ENCODE assay signal across 28 mouse cellular contexts in genomic region chr4:43504269-43504668, GRCm38 (mm10). TPM values are rescaled to one million over a fixed set of nuclear protein-coding genes. Genes with fewer than 3 reads are reported as not detected.
DNase-seq lines count a peak whose midpoint lies in the region; ATAC-seq and TF ChIP-seq lines count a peak whose summit lies in the region.
"Had no signal": no experiment of that assay in that cellular context is flagged by ENCODE, and none has a peak within 500 bp of the region (broad histone marks: within the 10 kb centered on the region; RNA-seq: fewer than 3 reads in every experiment).

No protein-coding gene starts in this region.

- peaks cover 2% of the 10 kb centered on the region for H3K79me2 ChIP-seq in MEL (ENCODE audit: control insufficient read depth, insufficient read depth, low read length, poor library complexity)

- H3K27me3 ChIP-seq in megakaryocyte, embryonic 14.5 days (replicated peaks): no peaks in the 10 kb centered on the region
- no peaks in the 10 kb centered on the region for H3K27me3 ChIP-seq in MEL (ENCODE audit: control insufficient read depth in 1 of 2, insufficient read depth in 2 of 2, low read length in 2 of 2)
- peaks cover 71% of the 10 kb centered on the region for H3K27me3 ChIP-seq in hindbrain, embryonic 10.5 days (ENCODE audit: insufficient read depth, poor library complexity, severe bottlenecking)
- H3K27me3 ChIP-seq: Patski had no signal

- no peak for TF ChIP-seq CTCF in MEL (IDR thresholded peaks at IDR 0.05 in 2 of 3, conservative IDR thresholded peaks at IDR 0.05 in 1 of 3; ENCODE audit: control insufficient read depth in 1 of 3, insufficient read depth in 1 of 3, low read depth in 2 of 3, low read length in 3 of 3, poor library complexity in 1 of 3, severe bottlenecking in 1 of 3)

- peaks cover 87% of the 10 kb centered on the region for H3K4me1 ChIP-seq in megakaryocyte, embryonic 14.5 days
- H3K4me1 ChIP-seq in MEL (ENCODE audit: control insufficient read depth in 1 of 2, insufficient read depth in 2 of 2, low read length in 2 of 2): peaks cover 16 to 28% of the 10 kb centered on the region in 2 experiments
- H3K4me1 ChIP-seq in hindbrain, embryonic 10.5 days (replicated peaks): peaks cover 32% of the 10 kb centered on the region

- no peak for TF ChIP-seq POLR2A in MEL (IDR thresholded peaks at IDR 0.05; ENCODE audit: control insufficient read depth in 1 of 2, insufficient read depth in 1 of 2, low read depth in 1 of 2, low read length in 2 of 2, poor library complexity in 1 of 2)

- ATAC-seq in megakaryocyte, adult 5-6 weeks (ENCODE audit: poor library complexity, severe bottlenecking): no peak
- peak; percentile 49 to 51; a peak in 3 of 4 replicates for ATAC-seq in hematopoietic stem cell, adult 5-6 weeks (replicated peaks in 1 of 2; ENCODE audit: insufficient read depth in 1 of 2, low FRiP score in 2 of 2, low TSS enrichment in 1 of 2, low read depth in 1 of 2, poor library complexity in 2 of 2, severe bottlenecking in 2 of 2)
- ATAC-seq: activated CD4-positive, CD25-positive, alpha-beta regulatory T cell, adult 4 months; forebrain, embryonic 13.5 days; forebrain, postnatal 0 days; inflammation-experienced regulatory T-cells, adult 6 months; intestine, postnatal 0 days; Patski had no signal

- peak; percentile 6 to 53; a peak in 2 of 4 replicates for TF ChIP-seq EP300 in MEL (IDR thresholded peaks at IDR 0.05; ENCODE audit: low read depth in 1 of 2, low read length in 2 of 2)

- TF ChIP-seq RAD21 in MEL (IDR thresholded peaks at IDR 0.05; ENCODE audit: low read depth, low read length): no peak

- H3K9ac ChIP-seq in MEL (ENCODE audit: control insufficient read depth, low read depth, low read length, poor library complexity, severe bottlenecking): no peak overlapping the region
- H3K9ac ChIP-seq: forebrain, embryonic 13.5 days; forebrain, postnatal 0 days; hindbrain, embryonic 15.5 days had no signal

- H3K4me3 ChIP-seq in megakaryocyte, embryonic 14.5 days (replicated peaks): peak overlapping the region; percentile 46
- H3K4me3 ChIP-seq in MEL (ENCODE audit: control insufficient read depth in 1 of 2, insufficient read depth in 1 of 2, low read depth in 2 of 2, low read length in 2 of 2): no peak overlapping the region
- H3K4me3 ChIP-seq in hindbrain, embryonic 10.5 days: no peak overlapping the region
- H3K4me3 ChIP-seq: embryonic facial prominence, embryonic 10.5 days; forebrain, embryonic 13.5 days; heart, embryonic 10.5 days; hindbrain, embryonic 15.5 days had no signal

- 0 out of 2 replicates have a peak overlapping the region, but pooled peaks have one; percentile 23 for H3K27ac ChIP-seq in MEL (ENCODE audit: control insufficient read depth, low read depth, low read length)
- no peak overlapping the region for H3K27ac ChIP-seq in hindbrain, embryonic 10.5 days
- H3K27ac ChIP-seq: embryonic facial prominence, embryonic 10.5 days; forebrain, embryonic 13.5 days; heart, embryonic 10.5 days; hindbrain, embryonic 15.5 days had no signal

- no peaks in the 10 kb centered on the region for H3K9me3 ChIP-seq in megakaryocyte, embryonic 14.5 days
- H3K9me3 ChIP-seq in MEL (replicated peaks; ENCODE audit: insufficient read depth, low read length): no peaks in the 10 kb centered on the region
- H3K9me3 ChIP-seq in hindbrain, embryonic 10.5 days: no peaks in the 10 kb centered on the region
- H3K9me3 ChIP-seq: embryonic facial prominence, embryonic 10.5 days; forebrain, embryonic 13.5 days; heart, embryonic 10.5 days; hindbrain, embryonic 15.5 days had no signal

- DNase-seq in MEL (ENCODE audit: low read depth, low spot score): peak; percentile 83
- no peak for DNase-seq in testis, postnatal 10 days (ENCODE audit: low spot score)
- DNase-seq in hindbrain, embryonic 10.5 days (ENCODE audit: low spot score): no peak
- no peak for DNase-seq in cerebellum, adult 9-10 months
- DNase-seq: adrenal gland, postnatal 14 days; B cell, adult 2 months; cerebellum, adult 11-12 months; cerebellum, adult 9-11 months; cerebellum, postnatal 36 days; forebrain, postnatal 0 days; gastrocnemius, postnatal 36 days; heart, adult 18-20 months; heart, postnatal 10 days; heart, postnatal 4 days had no signal

- peaks cover 40% of the 10 kb centered on the region for H3K36me3 ChIP-seq in megakaryocyte, embryonic 14.5 days (replicated peaks; ENCODE audit: low read length)
- H3K36me3 ChIP-seq in MEL (ENCODE audit: control insufficient read depth in 1 of 2, insufficient read depth in 2 of 2, low read length in 2 of 2): peaks cover 0 to 16% of the 10 kb centered on the region in 2 experiments; a peak in 2 of 4 replicates
- H3K36me3 ChIP-seq in hindbrain, embryonic 10.5 days: no peaks in the 10 kb centered on the region
- H3K36me3 ChIP-seq: embryonic facial prominence, embryonic 10.5 days; heart, embryonic 10.5 days; hindbrain, embryonic 15.5 days had no signal

- 84% methylated on average over 4 of the region's 4 CpGs for WGBS in hindbrain, embryonic 10.5 days

TF ChIP-seq in MEL, 35 proteins besides CTCF, POLR2A, EP300 and RAD21 (continues in another document):
- TF ChIP-seq TBP (IDR thresholded peaks at IDR 0.05; ENCODE audit: low read depth, low read length) (no peak), GATA1 (IDR thresholded peaks at IDR 0.05; ENCODE audit: low read depth, low read length) (peak; percentile 70; the same call in 1 of the 2 replicates), ELF1 (IDR thresholded peaks at IDR 0.05; ENCODE audit: low read depth, low read length) (peak; percentile 56; the same call in 1 of the 2 replicates), MXI1 (IDR thresholded peaks at IDR 0.05; ENCODE audit: low read depth, low read length) (no peak), CHD2 (IDR thresholded peaks at IDR 0.05; ENCODE audit: low read length) (no peak), UBTF (IDR thresholded peaks at IDR 0.05; ENCODE audit: borderline replicate concordance, insufficient read depth, low read depth, low read length) (no peak), SIN3A (IDR thresholded peaks at IDR 0.05; ENCODE audit: low read length) (0 out of 2 replicates have a peak, but pooled peaks have one; percentile 20), USF2 (IDR thresholded peaks at IDR 0.05; ENCODE audit: borderline replicate concordance in 1 of 2, insufficient read depth in 1 of 2, low read depth in 1 of 2, low read length in 2 of 2) (no peak), MAFK (IDR thresholded peaks at IDR 0.05; ENCODE audit: borderline replicate concordance, low read depth, low read length) (no peak), RCOR1 (IDR thresholded peaks at IDR 0.05; ENCODE audit: low read depth, low read length) (0 out of 2 replicates have a peak, but pooled peaks have one; percentile 34)

RNA-seq across cellular contexts. Expression of gene Car9, which starts 2.5 kb away (rescaled TPM):
- polyA plus RNA-seq in megakaryocyte, embryonic 14.5 days (2012; ENCODE audit: insufficient read depth, low replicate concordance): 1.4 and 11.2 TPM in 2 replicates
- total RNA-seq in megakaryocyte, adult 5-6 weeks (2015): 3.0 and 3.5 TPM in 2 replicates
- total RNA-seq in megakaryocyte, adult 5-6 weeks (2017): 0.41 and 1.1 TPM in 2 replicates
- 0.77 and 1.2 TPM in 2 replicates for total RNA-seq in MEL (2012; rRNA removed)
- 1 to 10 TPM in 1 of 2 experiments, not detected in 1; 3.3 TPM for polyA plus RNA-seq in MEL (2012; ENCODE audit: insufficient read depth in 1 of 2, insufficient read length in 2 of 2, low read depth in 1 of 2, low replicate concordance in 2 of 2, missing spikeins in 1 of 2)
- 2.4 and 10.6 TPM in 2 replicates for total RNA-seq in hematopoietic stem cell, adult 5-6 weeks (2017)
- 0.76 and 0.93 TPM in 2 replicates for polyA plus RNA-seq in hindbrain, embryonic 10.5 days (2016; fragmentation: Nextera tagmentation; extraction: Ambion mirVana)
- polyA plus RNA-seq: Patski had no signal

RNA-seq across cellular contexts. Expression of gene Arhgef39, which starts 4.8 kb away (rescaled TPM):
- polyA plus RNA-seq in megakaryocyte, embryonic 14.5 days (2012; ENCODE audit: insufficient read depth, low replicate concordance): 9.6 and 20.9 TPM in 2 replicates
- total RNA-seq in megakaryocyte, adult 5-6 weeks (2015): 54.6 and 60.0 TPM in 2 replicates
- total RNA-seq in megakaryocyte, adult 5-6 weeks (2017): 52.3 and 54.1 TPM in 2 replicates
- total RNA-seq in MEL (2012; rRNA removed): 26.3 and 26.5 TPM in 2 replicates
- polyA plus RNA-seq in MEL (2012; ENCODE audit: insufficient read depth in 1 of 2, insufficient read length in 2 of 2, low read depth in 1 of 2, low replicate concordance in 2 of 2, missing spikeins in 1 of 2): 10 to 100 TPM in 1 of 2 experiments, not detected in 1; 56.7 TPM
- 66.5 and 76.9 TPM in 2 replicates for total RNA-seq in hematopoietic stem cell, adult 5-6 weeks (2017)
- polyA plus RNA-seq in hindbrain, embryonic 10.5 days (2016; fragmentation: Nextera tagmentation; extraction: Ambion mirVana): 47.2 and 50.5 TPM in 2 replicates
- total RNA-seq: gastrocnemius, adult 18-20 months had no signal

RNA-seq across cellular contexts. Expression of gene Ccdc107, which starts 11.6 kb away (rescaled TPM):
- 74.6 and 104 TPM in 2 replicates for polyA plus RNA-seq in megakaryocyte, embryonic 14.5 days (2012; ENCODE audit: insufficient read depth, low replicate concordance)
- 16.7 and 17.5 TPM in 2 replicates for total RNA-seq in megakaryocyte, adult 5-6 weeks (2015)
- 23.6 and 32.6 TPM in 2 replicates for total RNA-seq in megakaryocyte, adult 5-6 weeks (2017)
- 32.9 and 44.3 TPM in 2 replicates for total RNA-seq in MEL (2012; rRNA removed)
- polyA plus RNA-seq in MEL (2012; ENCODE audit: insufficient read depth in 1 of 2, insufficient read length in 2 of 2, low read depth in 1 of 2, low replicate concordance in 2 of 2, missing spikeins in 1 of 2): 10 to 100 TPM in 1 of 2 experiments, not detected in 1; 56.7 TPM
- 45.7 and 55.6 TPM in 2 replicates for total RNA-seq in hematopoietic stem cell, adult 5-6 weeks (2017)
- polyA plus RNA-seq in hindbrain, embryonic 10.5 days (2016; fragmentation: Nextera tagmentation; extraction: Ambion mirVana): 45.2 and 50.9 TPM in 2 replicates

RNA-seq across cellular contexts. Expression of gene Tpm2, which starts 19.3 kb away (rescaled TPM):
- polyA plus RNA-seq in megakaryocyte, embryonic 14.5 days (2012; ENCODE audit: insufficient read depth, low replicate concordance): 4.7 TPM in 1 of 2 replicates, not detected in the other
- 0.11 TPM in 1 of 2 replicates, not detected in the other for total RNA-seq in megakaryocyte, adult 5-6 weeks (2015)
- 0.11 and 0.33 TPM in 2 replicates for total RNA-seq in megakaryocyte, adult 5-6 weeks (2017)
- 0.08 TPM in 1 of 2 replicates, not detected in the other for total RNA-seq in MEL (2012; rRNA removed)
- polyA plus RNA-seq in MEL (2012; ENCODE audit: insufficient read depth in 1 of 2, insufficient read length in 2 of 2, low read depth in 1 of 2, low replicate concordance in 2 of 2, missing spikeins in 1 of 2): not detected
- 18.6 and 28.2 TPM in 2 replicates for total RNA-seq in hematopoietic stem cell, adult 5-6 weeks (2017)
- polyA plus RNA-seq in hindbrain, embryonic 10.5 days (2016; fragmentation: Nextera tagmentation; extraction: Ambion mirVana): 55.9 and 65.7 TPM in 2 replicates
- polyA plus RNA-seq: activated CD4-positive, CD25-positive, alpha-beta regulatory T cell, adult 4 months; inflammation-experienced regulatory T-cells, adult 6 months had no signal

RNA-seq across cellular contexts. Expression of gene Sit1, which starts 20.7 kb away (rescaled TPM):
- 3.9 TPM in 1 of 2 replicates, not detected in the other for polyA plus RNA-seq in megakaryocyte, embryonic 14.5 days (2012; ENCODE audit: insufficient read depth, low replicate concordance)
- total RNA-seq in megakaryocyte, adult 5-6 weeks (2015): not detected in 2 replicates
- 0.77 TPM in 1 of 2 replicates, not detected in the other for total RNA-seq in megakaryocyte, adult 5-6 weeks (2017)
- 0.08 TPM in 1 of 2 replicates, not detected in the other for total RNA-seq in MEL (2012; rRNA removed)
- polyA plus RNA-seq in MEL (2012; ENCODE audit: insufficient read depth in 1 of 2, insufficient read length in 2 of 2, low read depth in 1 of 2, low replicate concordance in 2 of 2, missing spikeins in 1 of 2): under 1 TPM in 1 of 2 experiments, not detected in 1; 0.06 TPM
- not detected in 2 replicates for total RNA-seq in hematopoietic stem cell, adult 5-6 weeks (2017)
- polyA plus RNA-seq in hindbrain, embryonic 10.5 days (2016; fragmentation: Nextera tagmentation; extraction: Ambion mirVana): not detected in 2 replicates
- total RNA-seq: forebrain, postnatal 0 days; gastrocnemius, adult 18-20 months; gastrocnemius, postnatal 36 days; heart, postnatal 4 days had no signal
- polyA plus RNA-seq: embryonic facial prominence, embryonic 10.5 days; embryonic facial prominence, embryonic 14.5 days; forebrain, embryonic 13.5 days; forebrain, postnatal 0 days; heart, embryonic 10.5 days; heart, embryonic 14.5 days; hindbrain, embryonic 15.5 days; intestine, postnatal 0 days; Patski had no signal
